Mouse (Mus musculus): ENCODE results near the gene Zhx3.

GRCm38 (mm10) chr2:160840838-160841237, 32.0 kb downstream of the Zhx3 start:
- TF ChIP-seq CTCF (IDR thresholded peaks at IDR 0.05; ENCODE audit: low read depth, low read length) = no peak
- TF ChIP-seq POLR2A (IDR thresholded peaks at IDR 0.05; ENCODE audit: insufficient read depth, low read length) = no peak
